Mouse (Mus musculus) right cerebral cortex, postnatal 14 days (tissue): ENCODE data around the gene Mrpl38.
A peak's percentile ranks its signal among the peaks of the same experiment; 100 is the strongest.
"Not testable (repeated sequence)": the region's sequence is repeated elsewhere in the genome, so short reads cannot be mapped to it uniquely, and the experiment has no call there.

Experiments used
- DNase-seq: peaks from one replicate; pipeline ENCODE4 v3.0.0; 2022

The Mrpl38 gene

GRCm38 (mm10) chr11:116142211-116142991 lies 3.7 kb upstream of the Mrpl38 start:
- DNase-seq = no peak

DNA sequence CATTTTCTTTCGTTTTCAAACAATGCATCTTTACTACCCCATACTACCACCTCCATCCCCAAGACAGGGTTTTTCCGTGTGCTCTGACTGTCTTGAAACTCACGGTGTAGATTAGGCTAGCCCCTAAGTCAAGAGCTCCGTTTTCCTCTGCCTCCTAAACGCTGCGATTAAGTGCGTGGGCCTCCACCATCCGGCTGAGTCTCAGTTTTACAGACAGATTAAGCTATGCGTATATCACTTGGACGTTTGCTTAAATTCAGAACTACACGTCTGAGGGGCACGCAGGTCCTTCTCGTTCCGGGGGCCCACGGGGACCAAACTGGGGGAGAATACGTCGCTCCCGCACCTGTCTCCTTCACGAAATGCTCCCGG lies 586 bp downstream of the Mrpl38 start:
- no peak for DNase-seq

DNA sequence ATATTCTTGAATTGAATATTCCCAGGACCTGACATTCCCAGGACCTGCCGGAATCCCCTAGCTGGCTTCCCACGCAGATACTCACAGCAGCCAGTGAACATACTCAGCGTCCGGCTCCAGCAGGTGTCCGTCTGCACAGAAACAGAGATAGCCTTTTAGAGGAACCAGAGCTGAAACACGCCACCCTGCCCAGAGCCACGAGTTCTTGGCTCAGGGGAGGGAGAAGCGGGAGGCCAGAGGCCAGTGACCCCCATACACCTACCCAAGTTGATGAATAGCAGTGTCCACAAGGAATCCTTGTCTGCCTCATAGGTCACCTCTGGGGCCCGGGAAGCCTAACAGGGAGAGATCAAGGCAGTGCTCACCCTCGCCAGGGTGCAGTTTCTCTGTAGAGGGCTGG lies 4.5 kb downstream of the Mrpl38 start:
- no peak for DNase-seq

DNA sequence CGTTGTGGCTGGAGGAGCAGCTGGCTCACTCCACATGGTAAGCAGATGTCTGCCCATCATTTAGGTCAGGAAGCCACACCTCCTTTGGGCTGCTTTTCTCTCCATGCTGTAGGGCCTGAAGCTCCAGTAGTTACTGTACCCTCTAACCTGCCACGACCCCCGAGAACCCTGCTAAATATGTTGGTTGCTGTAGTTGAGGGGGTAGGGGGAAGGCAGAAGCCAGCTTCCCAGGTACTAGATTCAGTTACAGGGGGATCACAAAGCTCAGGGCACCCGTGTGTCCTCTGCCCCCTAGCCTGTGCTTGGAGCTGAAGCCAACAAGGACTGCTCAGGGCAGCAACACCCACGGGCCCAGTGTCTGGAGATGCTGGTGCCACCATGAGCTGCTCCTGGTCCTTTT lies 5.2 kb downstream of the Mrpl38 start:
- no peak for DNase-seq

DNA sequence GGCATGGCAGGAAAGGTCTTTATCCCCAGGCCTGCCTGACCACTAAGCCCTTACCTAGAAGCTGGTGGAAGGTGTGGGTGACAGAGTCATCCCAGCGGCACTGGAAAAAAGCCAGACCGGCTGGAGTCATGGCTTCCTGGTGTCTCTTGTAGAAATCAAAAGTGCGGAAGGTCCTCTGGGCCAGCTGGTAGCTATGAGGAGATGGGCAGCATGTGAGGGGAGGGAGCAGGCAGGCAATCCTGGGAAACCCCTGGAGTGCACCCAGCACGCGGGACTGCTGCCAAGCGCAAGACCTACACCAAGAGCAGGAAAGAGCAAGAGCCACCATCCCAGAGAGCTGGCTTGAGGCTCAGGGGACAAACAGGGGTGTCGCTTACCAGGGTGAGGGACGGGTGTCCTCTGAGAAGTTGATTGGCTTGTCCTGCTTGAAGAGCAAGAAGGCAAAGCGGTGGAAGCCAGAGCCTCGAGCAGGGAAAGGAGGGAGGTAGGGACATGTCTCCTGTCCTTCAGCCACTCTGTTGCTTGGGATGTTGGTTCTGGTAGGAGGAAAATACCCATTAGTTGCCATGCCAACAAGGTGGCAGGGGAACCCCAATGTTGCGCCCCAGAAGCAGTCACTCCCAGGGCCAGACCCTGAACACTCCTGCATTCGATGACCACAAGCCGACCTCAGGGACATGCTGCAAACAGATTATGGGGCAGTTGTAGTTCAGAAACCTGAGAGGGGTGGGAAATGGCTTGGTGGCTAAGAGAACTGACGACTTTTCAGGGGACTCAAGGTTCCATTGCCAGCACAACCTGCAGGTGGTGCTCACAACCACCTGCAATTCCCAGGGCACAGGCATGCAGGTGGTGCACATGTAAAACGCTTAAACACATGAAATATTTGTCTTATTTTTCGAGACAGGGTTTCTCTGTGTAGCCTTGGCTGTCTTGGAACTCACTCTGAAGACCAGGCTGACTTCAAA lies 6.0 kb downstream of the Mrpl38 start:
- DNase-seq = no peak

- no peak for DNase-seq
Measured at GRCm38 (mm10) chr11:116131349-116132170, 7.1 kb downstream of the Mrpl38 start.

- peak; percentile 90 for DNase-seq
Measured at GRCm38 (mm10) chr11:116130488-116131205, 8.0 kb downstream of the Mrpl38 start, which contains the start of gene Trim65. Gene Trim65, minus strand, starts transcription at chr11:116131128.

GRCm38 (mm10) chr11:116129993-116130487 lies 8.6 kb downstream of the Mrpl38 start:
- DNase-seq = no peak

GRCm38 (mm10) chr11:116129091-116129790 lies 9.4 kb downstream of the Mrpl38 start:
- DNase-seq = no peak

- DNase-seq = no peak
Measured at GRCm38 (mm10) chr11:116127986-116128385, 10.7 kb downstream of the Mrpl38 start.

GRCm38 (mm10) chr11:116127156-116127980 lies 11.3 kb downstream of the Mrpl38 start, which contains the start of gene Trim47:
Gene Trim47, minus strand, starts transcription at chr11:116127210.
- DNase-seq = no peak

- DNase-seq = no peak
Measured at GRCm38 (mm10) chr11:116126261-116126660, 12.4 kb downstream of the Mrpl38 start.

GRCm38 (mm10) chr11:116121731-116122245 lies 16.9 kb downstream of the Mrpl38 start:
- not testable (repeated sequence) for DNase-seq

- DNase-seq = no peak
Measured at GRCm38 (mm10) chr11:116117819-116118218, 20.8 kb downstream of the Mrpl38 start.

- DNase-seq = no peak
Measured at GRCm38 (mm10) chr11:116117241-116117640, 21.4 kb downstream of the Mrpl38 start.

DNA sequence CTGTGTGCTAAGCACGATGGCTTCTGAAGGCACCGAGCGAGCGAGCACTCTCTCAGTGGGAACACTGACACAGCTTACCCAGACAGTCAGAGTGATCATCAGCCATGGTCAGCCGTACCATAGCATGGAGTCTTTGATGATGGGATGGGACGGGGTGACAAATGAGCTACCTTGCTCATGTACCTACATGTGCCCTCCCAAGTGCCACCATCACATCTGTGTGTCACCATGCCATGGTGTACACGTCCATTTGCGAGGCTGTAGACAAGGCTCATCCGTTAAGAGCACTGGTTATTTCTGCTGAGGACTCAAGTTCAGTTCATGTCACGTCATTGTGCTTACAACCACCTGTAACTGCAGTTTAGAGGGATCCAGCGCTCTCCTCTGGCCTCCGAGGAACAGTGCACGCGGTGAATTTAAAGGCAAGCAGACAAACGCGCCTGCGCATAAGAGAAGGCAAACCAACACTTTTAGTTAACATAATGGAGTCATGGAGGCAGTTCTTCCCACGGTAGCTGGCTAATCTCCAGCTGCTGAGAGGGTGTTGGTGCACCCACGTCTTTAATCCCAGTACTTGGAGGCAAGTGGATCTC lies 27.0 kb downstream of the Mrpl38 start:
- no peak for DNase-seq

GRCm38 (mm10) chr11:116111067-116111466 lies 27.6 kb downstream of the Mrpl38 start:
- no peak for DNase-seq

- no peak for DNase-seq
Measured at GRCm38 (mm10) chr11:116110540-116110939, 28.1 kb downstream of the Mrpl38 start.

DNA sequence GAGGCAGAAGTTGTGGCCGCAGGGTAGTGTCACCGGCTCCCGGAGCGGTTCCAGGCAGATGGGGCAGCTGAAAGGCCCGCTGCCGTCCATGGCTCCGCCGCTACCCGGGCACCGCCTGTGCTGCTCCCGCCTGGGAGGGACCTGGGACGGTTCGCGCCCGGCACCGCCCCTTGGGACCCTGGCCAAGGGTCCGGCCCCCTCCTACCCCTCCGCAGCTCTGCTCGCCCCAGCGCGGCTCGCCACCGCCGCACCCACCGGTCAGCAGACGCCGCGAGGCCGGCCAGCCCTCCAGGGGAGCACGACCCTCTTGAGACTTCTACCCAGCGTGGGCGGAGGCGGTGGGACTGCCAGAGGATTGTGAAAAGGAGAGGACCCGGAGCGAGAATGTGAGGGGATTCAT lies 28.5 kb downstream of the Mrpl38 start:
- no peak for DNase-seq
